Mouse (Mus musculus) ES-E14 (cell line): ENCODE measurements at regions not wholly inside any gene's neighbourhood (a gene's known extent, or its start where the extent isn't known, plus 50 kb on each side); places are given as distances from the start of the nearest gene placed in this dataset.
A peak's percentile ranks its signal among the peaks of the same experiment; 100 is the strongest.

Experiments used
- DNase-seq: peaks from one replicate; pipeline ENCODE4 v3.0.0-alpha.2; 2013; ENCODE audit warnings: low read depth, low spot score
- H3K27ac ChIP-seq: 2 replicates; pipeline ENCODE4 v1.5.1; 2012; ENCODE audit warnings: low read depth, mild to moderate bottlenecking, low read length, moderate library complexity, mixed read lengths; ENCODE audit not compliant: poor library complexity, insufficient read depth, severe bottlenecking
- H3K36me3 ChIP-seq: 2 replicates; pipeline ENCODE4 v1.6.1; 2012; ENCODE audit warnings: mild to moderate bottlenecking, low read length, moderate library complexity, mixed read lengths; ENCODE audit not compliant: control insufficient read depth, poor library complexity, insufficient read depth, severe bottlenecking
- H3K4me1 ChIP-seq, 2 experiments: fragments of 150-350 bp in 1 of 2; sonication (generic) in 1 of 2; 2 replicates each; pipeline ENCODE4 v1.6.1; 2012; ENCODE audit warnings: low read length in 2 of 2, mild to moderate bottlenecking in 1 of 2, mixed read lengths in 1 of 2; ENCODE audit not compliant: control insufficient read depth in 2 of 2, insufficient read depth in 2 of 2, poor library complexity in 1 of 2
- H3K4me3 ChIP-seq, 2 experiments: fragments of 150-350 bp in 1 of 2; sonication (generic) in 1 of 2; 2 replicates each; pipeline ENCODE4 v1.5.1; 2012; ENCODE audit warnings: low read length in 2 of 2, low read depth in 1 of 2, mild to moderate bottlenecking in 1 of 2, mixed read lengths in 1 of 2; ENCODE audit not compliant: insufficient read depth in 1 of 2, poor library complexity in 1 of 2, severe bottlenecking in 1 of 2
- H3K9ac ChIP-seq: 2 replicates; pipeline ENCODE4 v1.6.1; 2012; ENCODE audit warnings: low read depth, mild to moderate bottlenecking, low read length, mixed read lengths; ENCODE audit not compliant: poor library complexity, insufficient read depth, severe bottlenecking
- H3K9me3 ChIP-seq: fragments of 150-350 bp; sonication (generic); 2 replicates; pipeline ENCODE4 v1.6.1; 2012; ENCODE audit warnings: low read depth, mild to moderate bottlenecking, low read length; ENCODE audit not compliant: control insufficient read depth, insufficient read depth
- CHD2 ChIP-seq: IDR thresholded peaks from 2 replicates; pipeline ENCODE4 v1.6.1; 2014; ENCODE audit warnings: mild to moderate bottlenecking, low read depth, low read length, inconsistent platforms
- HCFC1 ChIP-seq: IDR thresholded peaks from 2 replicates; pipeline ENCODE4 v1.6.1; 2012; ENCODE audit warnings: low read length, inconsistent platforms, borderline replicate concordance; ENCODE audit not compliant: insufficient read depth
- MAFK ChIP-seq: IDR thresholded peaks from 2 replicates; pipeline ENCODE4 v1.6.1; 2014; ENCODE audit warnings: mild to moderate bottlenecking, low read depth, low read length, inconsistent platforms; ENCODE audit not compliant: insufficient read depth
- ZC3H11A ChIP-seq: IDR thresholded peaks from 2 replicates; pipeline ENCODE4 v1.6.1; 2012; ENCODE audit warnings: low read depth, mild to moderate bottlenecking, inconsistent platforms, low read length, borderline replicate concordance
- ZNF384 ChIP-seq: IDR thresholded peaks from 2 replicates; pipeline ENCODE4 v1.6.1; 2012; ENCODE audit warnings: low read depth, low read length, inconsistent platforms
- in situ Hi-C, 2 experiments: fragments of 600-800 bp; cut with MboI; formaldehyde crosslinking; loops; one replicate each; pipeline ENCODE4 v1.15.1; 2025; ENCODE audit warnings: low sequenced_read_pairs in 2 of 2, inconsistent platforms in 1 of 2; ENCODE audit not compliant: unreplicated experiment in 2 of 2

DNA sequence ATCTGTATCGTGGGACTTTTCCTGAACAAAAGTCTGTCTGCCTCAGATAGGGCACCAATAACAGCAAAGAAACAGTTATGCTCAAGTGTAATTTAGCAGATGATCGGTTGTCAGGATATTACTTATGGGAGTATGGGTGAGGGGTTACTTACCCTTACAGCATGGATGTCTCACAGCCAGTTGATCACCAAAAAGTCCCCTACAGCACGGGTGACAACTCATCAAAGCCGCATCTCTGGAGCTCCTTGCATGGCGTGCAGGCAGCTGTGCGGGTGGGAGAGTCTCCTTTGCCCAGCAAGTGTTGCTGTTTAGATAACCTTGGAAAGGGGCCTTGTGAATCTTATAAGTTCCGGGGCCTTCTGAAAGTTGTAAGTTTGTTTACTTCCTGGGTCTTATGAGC lies 80.4 kb upstream of the Mageb18 start:
- Histone ChIP-seq H3K9me3 (no peaks in the 10 kb centered on the region), H3K4me3 (no peak overlapping the region), H3K4me1 (no peaks in the 10 kb centered on the region), H3K27ac (no peak overlapping the region), H3K36me3 (no peaks in the 10 kb centered on the region), H3K9ac (no peak overlapping the region)
- TF ChIP-seq CHD2 (no peak), ZNF384 (no peak), HCFC1 (no peak), MAFK (no peak), ZC3H11A (no peak)
- in situ Hi-C loops, result no loop called here
- no peak for DNase-seq

- Histone ChIP-seq H3K9ac (no peak overlapping the region), H3K9me3 (no peaks in the 10 kb centered on the region), H3K4me1 (no peaks in the 10 kb centered on the region), H3K4me3 (no peak overlapping the region), H3K36me3 (no peaks in the 10 kb centered on the region), H3K27ac (no peak overlapping the region)
- in situ Hi-C loops, result no loop called here
- TF ChIP-seq ZNF384, result no peak
- TF ChIP-seq CHD2, result no peak
- TF ChIP-seq MAFK, result no peak
- no peak for TF ChIP-seq ZC3H11A
- no peak for TF ChIP-seq HCFC1
- peak; percentile 21 for DNase-seq
These were observed 61.8 kb upstream of the Mageb18 start for GRCm38 (mm10) chrX:92661168-92661567.
